Mouse (Mus musculus): Measurements from ENCODE around the gene Kcmf1.

DNA sequence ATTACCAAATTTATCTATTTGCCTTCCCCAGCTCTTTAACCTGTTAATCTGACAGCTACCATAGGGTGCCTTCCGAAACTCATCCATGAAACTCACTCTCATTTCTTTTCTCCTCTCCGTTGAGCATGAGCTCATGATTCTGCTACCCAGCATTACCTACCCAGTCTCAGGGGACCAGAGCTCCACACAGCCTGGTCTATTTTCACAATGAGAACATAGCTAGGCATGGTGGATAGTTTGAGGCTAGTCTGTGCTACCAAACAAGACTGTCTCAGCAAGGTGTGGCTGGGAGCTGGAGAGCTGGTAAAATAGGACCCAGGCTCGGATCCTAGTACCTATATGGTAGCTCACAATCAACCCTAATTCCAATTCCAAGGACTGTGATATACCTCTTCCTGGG lies 17.6 kb downstream of the Kcmf1 start:
- TF ChIP-seq CTCF (IDR thresholded peaks at IDR 0.05; ENCODE audit: extremely low read depth, insufficient read length, insufficient replicate concordance, low read depth, low read length) = no peak
- no peak for TF ChIP-seq POLR2A (IDR thresholded peaks at IDR 0.05; ENCODE audit: low read depth, low read length)
